Mouse (Mus musculus) ovary, postnatal 14 days (tissue): ENCODE results near the gene Zfp839.

ENCODE experiments used
- DNase-seq: peaks from one replicate; pipeline ENCODE4 v3.0.0; 2022; ENCODE audit warnings: low spot score

The Zfp839 gene

DNA sequence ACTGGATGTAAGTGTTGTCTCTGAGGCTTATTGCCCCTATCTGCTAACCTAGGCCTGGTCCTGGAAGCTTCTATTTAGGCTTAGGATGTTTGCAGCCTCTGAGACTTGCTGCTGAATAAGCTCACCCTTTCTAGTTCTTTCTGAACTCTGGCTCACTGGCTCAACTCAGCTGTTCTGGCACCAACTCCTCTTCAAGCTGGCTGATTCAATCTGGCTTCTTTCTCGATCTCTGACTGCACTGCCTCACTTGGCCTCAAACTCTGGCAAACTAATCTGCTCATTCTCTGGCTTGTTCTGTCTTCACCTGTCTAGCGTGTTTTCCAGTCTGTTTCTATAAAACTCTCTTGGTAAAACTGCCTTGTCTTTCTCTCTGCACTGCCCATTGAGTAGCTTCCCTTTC is 25.3 kb downstream of the Zfp839 start:
- no peak for DNase-seq

DNA sequence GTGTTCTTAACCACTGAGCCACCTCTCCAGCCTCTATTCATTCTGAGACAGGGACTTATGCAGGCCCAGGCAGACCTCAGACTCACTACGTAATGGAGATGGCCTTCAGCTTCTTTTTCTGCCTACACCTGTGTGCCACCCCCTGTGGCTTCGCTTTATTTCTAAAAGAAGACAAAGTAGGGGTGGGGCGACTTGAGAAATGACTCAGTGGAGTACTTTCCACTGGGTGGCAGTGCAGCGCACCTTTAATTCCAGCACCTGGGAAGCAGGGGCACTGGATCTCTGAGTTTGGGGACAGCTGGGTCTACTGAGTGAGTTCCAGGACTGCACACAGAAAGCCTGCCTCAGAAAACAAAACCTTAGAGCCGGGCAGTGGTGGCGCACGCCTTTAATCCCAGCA is 32.2 kb downstream of the Zfp839 start:
- no peak for DNase-seq

DNA sequence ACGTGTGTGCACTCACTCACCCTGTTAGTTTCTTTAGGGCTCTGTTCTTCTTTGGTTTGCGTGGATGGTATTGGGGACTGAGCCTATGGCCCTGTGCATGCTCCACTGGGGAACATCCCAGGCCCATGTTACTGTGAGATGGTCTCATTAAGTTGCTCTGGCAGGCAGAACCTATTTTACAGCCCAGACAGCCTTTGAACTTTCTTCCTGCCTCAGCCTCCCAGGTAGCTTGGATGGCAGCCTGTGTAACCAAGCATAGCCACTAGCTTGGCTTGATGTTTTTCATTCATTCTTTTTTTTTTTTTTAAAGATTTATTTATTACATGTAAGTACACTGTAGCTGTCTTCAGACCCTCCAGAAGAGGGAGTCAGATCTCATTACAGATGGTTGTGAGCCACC is 35.2 kb downstream of the Zfp839 start:
- no peak for DNase-seq

DNA sequence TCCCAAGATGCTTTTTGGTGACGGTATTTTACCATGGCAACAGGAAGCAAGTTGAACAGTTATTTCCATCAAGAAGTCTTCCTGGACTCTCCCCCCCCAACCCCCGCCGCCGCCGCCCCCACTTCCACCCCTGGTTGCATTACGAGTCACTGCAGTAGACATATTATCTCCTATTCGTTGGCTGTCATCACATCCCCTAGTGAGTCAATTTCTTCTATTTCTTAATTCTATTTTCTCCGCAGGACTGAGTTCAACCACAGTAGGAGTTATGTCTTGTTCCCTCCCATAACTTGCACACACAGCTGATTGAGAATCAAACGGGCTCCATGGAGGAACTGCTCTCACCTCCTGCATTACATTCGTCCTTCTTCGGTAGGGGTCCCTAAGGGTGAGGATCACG is 38.1 kb downstream of the Zfp839 start:
- DNase-seq: no peak

DNA sequence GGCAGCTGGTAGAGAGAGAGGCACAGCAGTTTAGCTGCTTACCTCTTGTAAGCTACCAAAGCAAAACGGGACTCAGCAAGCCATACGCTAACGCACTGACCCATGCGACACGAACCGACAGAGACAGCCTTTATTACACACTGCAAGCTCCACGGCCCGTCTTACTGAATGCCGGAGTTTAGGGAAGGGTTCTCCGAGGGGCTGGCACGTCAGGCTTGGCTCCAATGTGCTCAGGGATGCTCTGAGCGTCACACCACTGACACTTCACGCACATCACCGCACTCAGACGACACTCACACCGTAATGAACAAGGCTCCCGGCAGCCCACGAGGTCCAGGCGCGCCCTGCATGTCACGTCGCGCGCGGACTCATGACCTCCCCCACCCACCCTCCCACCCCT is 38.6 kb downstream of the Zfp839 start:
- no peak for DNase-seq

DNA sequence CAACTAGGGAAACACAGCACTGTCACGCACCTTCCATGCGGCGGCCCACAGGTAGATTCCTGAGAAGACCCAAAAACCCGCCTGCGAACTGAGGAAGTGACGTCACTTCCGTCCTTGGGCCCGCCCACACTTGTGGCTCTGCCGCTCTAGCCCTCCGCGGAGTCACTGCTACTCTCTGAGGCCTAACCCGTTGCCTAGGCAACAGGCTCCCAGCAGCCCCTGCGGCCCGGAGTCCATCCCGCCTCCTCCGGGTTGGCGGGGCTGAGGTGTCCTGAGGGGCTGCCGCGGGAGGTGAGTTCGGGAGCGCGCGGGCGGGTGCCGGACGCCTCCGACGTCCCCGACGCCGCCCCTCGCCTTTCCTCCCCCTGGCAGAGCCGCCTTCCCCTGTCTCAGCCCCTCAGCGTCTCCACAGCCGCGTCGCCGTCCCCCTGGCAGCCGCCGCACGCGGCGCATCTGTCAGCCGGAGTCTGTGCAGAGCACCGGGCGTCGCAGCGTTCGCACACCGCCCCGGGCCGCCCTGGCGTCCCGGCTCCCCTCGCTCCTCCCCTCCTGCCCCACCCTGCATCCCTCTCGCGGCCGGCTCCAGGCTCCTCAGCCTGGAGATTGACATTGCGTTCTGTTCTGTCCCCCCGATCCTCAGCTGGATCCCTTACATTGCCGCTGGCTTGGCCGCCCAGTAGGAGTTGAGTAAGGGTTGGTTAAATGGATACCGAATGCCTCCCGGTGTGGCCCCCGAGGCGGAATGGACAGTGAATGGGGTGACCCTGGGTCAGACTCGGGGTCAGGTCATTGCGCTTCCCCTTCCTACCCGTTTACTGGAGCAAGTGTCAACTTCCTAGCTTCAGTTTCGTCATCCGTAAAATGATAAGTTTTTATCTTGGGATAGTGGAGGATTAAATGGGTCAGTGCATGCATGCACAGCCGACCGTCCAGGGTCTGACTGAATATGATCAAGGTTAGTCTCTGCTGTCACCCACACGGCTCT is 39.3 kb downstream of the Zfp839 start, which contains the start of the genes Cinp and Tecpr2:
TSS of gene Cinp (minus strand) at position 110 of the 985 bp plus-strand sequence.
TSS of gene Tecpr2 (plus strand) at position 229 of the 985 bp plus-strand sequence.
- DNase-seq: peak; percentile 86

DNA sequence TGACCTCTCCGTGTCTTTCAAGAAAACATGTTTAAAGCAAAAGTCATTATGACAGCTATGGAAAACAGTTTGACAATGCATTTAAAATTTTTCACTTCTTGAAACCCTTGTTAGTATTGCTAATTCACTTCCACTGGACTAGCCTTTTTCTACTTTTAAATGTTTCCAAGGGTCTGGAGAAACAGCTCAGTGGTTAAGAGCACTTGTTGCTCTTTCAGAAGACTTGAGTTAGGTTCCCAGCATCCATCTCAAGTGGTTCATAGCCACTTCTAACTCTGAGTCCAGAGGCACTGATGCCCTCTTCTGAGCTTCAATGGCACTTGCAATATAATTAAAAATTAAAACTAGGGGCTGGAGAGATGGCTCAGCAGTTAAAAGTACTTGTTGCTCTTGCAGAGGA is 41.8 kb downstream of the Zfp839 start:
- no peak for DNase-seq

DNA sequence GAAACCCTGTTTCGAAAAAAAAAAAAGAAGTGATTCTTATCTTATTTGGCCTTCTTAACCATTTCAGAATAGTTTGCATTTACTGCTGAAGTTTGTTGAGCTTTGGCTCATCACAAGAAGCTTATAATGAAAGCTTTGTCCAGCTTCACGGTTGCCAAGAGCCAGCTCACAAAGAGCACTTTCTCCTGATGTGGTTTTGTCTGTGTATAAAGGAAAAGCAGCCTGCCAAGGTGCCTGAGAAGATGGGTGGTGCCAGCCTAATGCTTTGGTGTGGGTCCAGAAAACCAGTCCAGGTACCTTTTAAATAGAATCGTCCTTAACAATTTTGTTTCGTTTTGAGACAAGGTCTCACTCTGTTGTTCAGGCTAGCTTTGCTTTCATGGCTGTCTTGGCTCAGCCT is 52.1 kb downstream of the Zfp839 start:
- no peak for DNase-seq

DNA sequence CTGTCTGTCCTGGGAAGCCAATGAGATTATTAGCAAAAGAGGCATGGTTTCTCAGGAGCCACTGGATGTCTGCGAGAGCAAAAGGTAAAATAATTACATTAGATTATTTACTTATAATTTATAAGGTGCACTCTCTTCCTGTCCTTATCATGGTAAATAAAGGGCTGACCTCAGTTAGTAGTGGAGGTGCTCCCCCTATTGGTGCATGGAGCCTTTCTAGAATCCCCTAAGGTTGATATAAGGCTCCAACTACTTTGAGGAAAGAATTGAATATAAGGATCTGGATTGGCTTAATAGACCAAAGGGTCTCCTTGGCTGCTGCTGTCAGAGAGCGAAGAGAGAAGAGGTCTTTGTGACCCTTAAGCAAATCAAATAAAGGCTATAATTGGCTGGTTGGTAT is 53.5 kb downstream of the Zfp839 start:
- no peak for DNase-seq

DNA sequence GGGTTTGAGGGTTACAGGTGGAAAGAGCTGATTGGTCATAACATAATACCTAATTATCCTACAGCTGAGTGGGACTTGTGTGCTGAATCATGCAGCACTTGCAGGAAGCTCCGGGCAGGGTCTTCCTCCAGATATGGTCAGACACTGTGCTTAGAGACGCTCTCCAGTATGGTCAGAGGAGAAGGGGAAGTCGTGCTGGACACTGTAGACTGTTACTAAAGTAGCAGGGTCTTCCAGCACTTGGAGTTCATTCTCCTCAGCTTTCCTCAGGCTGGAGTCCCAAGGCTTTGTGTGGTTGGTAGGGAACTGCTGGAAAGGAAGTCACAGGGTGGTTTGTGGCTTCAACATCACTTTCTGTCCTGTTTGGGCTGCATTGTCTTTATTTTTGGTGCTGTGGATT is 57.8 kb downstream of the Zfp839 start:
- DNase-seq: no peak

DNA sequence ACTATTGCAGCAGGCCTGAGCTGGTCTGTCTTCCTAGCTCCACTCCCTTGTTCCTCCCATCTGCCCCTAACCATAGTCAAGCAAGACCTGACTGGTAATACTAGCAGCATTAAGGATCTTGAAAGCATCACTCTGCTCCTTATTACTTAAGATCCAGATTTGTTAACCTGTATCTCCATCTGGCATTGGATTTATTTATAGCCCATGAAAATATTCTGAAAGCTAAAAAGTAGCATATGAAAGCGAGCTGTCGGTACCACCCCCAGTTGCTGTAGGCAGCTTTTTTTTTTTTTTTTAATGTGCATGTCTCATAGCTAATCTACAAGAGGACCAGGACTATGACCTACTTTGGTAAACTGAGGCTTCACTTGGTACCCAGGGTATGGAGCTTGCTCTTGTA is 59.9 kb downstream of the Zfp839 start:
- DNase-seq: no peak

DNA sequence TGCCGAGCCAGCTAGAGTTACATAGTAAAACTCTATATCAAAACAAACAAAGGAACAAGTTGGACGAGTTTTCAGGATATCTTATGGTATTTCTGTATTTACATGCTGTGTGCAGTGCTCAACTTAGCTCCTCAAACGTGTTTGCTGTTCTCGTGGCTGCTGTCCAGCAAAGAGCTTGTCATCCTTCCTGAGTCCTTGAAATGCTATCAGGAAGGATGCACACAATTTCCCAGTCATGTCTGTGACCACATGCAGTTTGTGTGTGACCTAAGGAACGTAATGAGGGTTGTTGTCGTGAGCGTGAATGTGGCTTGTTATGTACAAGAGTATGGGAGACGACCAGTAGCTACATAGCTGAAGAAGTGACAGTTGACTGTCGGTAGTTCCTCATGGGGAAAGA is 65.7 kb downstream of the Zfp839 start:
- DNase-seq: no peak
